Mouse (Mus musculus): ENCODE measurements around the gene Upk3a.

Upk3a gene

GRCm38 (mm10) chr15:85016951-85017664 is at the start of gene Upk3a:
Gene Upk3a, plus strand, starts transcription at chr15:85017141.
- peak; percentile 56; the same call in 1 of the 2 replicates for ATAC-seq (ENCODE audit: insufficient number of reproducible peaks, low FRiP score, low TSS enrichment)

DNA sequence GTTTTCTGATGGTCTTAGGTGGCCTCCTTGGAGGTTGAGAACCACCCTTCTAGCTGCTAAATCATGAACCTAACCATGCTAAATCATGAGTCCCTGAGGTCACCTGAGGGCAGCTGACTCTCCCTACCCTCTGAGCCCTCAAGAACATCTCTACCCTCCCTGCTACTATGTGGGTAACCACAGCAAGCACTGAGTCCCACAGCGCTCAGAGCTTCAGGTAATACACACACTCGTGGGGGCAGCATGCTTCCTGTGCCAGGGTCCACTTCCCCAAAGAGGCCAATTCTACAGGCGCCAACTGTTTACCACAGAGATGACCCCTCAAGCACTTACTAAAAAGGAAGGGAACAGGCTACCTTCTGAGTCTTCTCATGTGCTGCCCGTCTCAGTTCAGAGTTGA is 48.4 kb upstream of the Upk3a start:
- ATAC-seq (ENCODE audit: insufficient number of reproducible peaks, low FRiP score, low TSS enrichment): no peak

GRCm38 (mm10) chr15:84972860-84973543 is 43.9 kb upstream of the Upk3a start:
- peak; percentile 38 for ATAC-seq (ENCODE audit: insufficient number of reproducible peaks, low FRiP score, low TSS enrichment)

DNA sequence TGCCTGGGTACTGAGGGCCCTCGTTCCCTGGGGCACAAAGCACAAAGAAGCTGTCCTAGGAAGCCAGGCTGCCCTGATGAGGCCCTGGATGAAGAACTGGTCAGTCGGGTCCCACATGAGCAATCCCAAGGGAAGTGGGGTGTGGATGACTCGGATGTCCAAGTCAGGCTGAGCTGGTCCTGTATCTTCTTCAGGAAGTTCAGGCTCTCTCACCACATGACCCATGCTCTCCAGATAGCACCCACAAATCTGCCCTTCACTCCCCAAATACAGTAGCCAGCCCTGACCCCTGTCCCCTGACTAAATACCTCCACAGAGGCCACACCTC is 43.4 kb upstream of the Upk3a start:
- ATAC-seq (ENCODE audit: insufficient number of reproducible peaks, low FRiP score, low TSS enrichment): no peak

DNA sequence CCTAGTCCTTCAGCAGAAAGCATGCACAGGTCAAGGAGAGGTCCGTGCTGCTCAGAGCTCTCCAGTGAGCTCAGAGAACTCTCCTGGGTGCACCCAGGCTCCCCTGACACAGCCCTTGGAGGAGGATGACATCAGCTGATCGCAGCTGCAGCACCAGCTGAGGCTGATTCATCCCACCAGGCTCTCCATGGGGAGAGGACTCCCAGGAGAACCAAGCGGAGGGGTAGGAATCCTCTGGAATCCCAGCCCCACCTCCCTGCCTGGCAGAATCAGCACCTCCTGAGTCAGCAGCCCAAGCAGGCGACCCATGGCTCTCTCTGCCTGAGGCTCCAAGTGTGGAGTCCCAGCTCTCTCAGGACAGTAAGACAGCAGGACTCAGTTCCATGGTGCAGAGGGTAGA is 41.2 kb upstream of the Upk3a start:
- no peak for ATAC-seq (ENCODE audit: insufficient number of reproducible peaks, low FRiP score, low TSS enrichment)

DNA sequence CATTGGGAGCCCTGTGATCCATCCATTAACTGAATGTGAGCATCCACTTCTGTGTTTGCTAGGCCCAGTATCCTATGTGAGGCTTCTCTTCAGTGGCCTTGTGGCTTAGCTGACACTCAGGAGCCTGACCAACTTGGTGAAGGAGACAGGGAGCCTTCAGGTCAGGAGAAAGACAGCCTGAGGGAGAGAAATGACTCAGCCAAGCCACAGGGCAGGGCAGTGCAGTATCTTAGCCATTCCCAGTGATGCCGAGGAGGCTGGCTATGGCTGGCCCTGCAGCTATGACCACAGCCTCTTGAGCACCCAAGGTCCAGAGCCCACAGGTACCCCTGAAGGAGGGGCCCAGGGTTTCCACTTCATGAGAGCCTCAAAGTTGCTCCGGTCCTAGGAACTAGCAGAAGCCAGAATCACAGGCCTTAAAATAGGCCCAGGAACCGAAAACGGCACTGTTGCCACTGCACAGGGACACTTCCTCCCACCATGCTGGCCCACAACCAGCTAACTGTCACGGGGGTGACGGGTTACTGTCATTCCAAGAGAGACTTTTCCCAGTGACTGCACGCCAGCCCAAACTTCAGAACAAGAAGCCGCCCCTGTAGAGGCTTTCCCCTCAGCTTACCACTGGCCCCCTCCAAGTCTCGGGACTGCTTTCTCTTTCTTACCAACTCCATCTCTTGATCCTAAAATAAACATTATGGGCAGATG is 35.2 kb upstream of the Upk3a start:
- no peak for ATAC-seq (ENCODE audit: insufficient number of reproducible peaks, low FRiP score, low TSS enrichment)

DNA sequence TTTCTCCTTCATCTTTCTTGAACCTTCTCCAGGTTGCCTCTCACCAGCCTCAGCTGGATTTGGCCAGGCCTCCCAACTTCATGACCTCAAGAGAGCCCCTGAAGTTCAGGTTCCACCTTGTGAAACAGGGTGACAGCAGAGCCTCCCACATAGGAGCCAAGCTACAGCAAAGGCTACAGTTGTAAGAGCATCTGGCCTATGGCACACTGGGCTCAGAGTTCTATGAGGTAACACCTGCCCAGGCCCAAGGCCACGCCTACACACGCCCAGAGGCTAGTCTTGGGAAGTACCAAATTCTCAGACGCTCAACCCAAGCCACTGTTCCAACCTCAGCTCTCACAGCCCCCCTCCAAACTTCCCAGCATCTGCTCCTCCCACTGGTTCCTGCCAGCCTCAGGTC is 34.1 kb upstream of the Upk3a start:
- no peak for ATAC-seq (ENCODE audit: insufficient number of reproducible peaks, low FRiP score, low TSS enrichment)

DNA sequence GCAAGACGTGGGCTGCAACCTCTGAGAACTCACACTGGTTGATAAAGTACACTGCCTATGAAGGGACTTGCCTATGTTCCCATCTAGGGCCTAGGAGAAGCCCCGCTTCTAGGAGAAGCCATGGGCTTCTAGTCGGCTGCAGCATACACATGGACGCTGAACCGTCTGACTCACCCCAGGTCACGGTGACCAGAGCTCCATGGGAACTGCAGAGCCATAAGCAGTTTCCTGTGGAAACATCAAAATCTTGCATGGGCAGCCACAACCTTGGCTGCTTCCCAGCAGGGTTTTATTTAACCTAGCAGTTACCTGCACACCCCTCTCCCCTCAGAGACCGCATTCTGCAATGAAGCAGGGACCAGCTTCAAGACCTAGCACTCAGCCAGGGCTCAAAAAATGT is 33.2 kb upstream of the Upk3a start:
- no peak for ATAC-seq (ENCODE audit: insufficient number of reproducible peaks, low FRiP score, low TSS enrichment)

DNA sequence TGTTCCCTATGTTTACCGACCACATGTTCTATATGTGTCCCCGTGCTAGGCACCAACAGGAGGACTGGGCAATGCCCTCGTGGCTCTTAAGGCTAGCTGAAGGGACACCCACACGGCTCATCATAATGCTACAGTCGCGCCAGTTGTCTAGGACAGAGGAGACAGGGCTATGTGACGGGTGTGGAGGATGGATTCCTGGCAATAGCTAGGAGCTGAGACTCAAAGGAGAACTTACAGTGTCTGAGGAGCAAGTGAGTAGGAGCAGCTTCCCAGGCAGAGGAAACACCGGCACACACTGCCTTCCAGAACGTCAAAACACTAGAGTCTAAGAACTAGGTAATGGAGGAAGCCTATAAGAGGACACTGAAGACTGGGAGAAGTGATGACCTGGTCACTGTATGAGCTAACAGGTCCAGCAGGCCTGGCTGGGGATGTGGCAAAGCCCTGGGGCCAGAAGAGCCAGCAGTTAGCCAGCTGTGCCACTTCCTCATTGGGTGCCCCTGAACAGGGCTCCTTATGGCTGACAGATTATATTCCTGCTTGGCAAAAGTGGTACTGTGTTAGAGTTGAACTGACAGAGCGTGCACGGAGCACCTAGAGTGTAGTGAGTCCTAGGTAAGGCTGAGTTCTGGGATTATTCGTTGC is 31.3 kb upstream of the Upk3a start:
- ATAC-seq (ENCODE audit: insufficient number of reproducible peaks, low FRiP score, low TSS enrichment): no peak

GRCm38 (mm10) chr15:84986171-84987019 is 30.5 kb upstream of the Upk3a start:
- no peak for ATAC-seq (ENCODE audit: insufficient number of reproducible peaks, low FRiP score, low TSS enrichment)

- peak; percentile 31; the same call in 1 of the 2 replicates for ATAC-seq (ENCODE audit: insufficient number of reproducible peaks, low FRiP score, low TSS enrichment)
Measured at GRCm38 (mm10) chr15:84987020-84987815, 29.7 kb upstream of the Upk3a start.

DNA sequence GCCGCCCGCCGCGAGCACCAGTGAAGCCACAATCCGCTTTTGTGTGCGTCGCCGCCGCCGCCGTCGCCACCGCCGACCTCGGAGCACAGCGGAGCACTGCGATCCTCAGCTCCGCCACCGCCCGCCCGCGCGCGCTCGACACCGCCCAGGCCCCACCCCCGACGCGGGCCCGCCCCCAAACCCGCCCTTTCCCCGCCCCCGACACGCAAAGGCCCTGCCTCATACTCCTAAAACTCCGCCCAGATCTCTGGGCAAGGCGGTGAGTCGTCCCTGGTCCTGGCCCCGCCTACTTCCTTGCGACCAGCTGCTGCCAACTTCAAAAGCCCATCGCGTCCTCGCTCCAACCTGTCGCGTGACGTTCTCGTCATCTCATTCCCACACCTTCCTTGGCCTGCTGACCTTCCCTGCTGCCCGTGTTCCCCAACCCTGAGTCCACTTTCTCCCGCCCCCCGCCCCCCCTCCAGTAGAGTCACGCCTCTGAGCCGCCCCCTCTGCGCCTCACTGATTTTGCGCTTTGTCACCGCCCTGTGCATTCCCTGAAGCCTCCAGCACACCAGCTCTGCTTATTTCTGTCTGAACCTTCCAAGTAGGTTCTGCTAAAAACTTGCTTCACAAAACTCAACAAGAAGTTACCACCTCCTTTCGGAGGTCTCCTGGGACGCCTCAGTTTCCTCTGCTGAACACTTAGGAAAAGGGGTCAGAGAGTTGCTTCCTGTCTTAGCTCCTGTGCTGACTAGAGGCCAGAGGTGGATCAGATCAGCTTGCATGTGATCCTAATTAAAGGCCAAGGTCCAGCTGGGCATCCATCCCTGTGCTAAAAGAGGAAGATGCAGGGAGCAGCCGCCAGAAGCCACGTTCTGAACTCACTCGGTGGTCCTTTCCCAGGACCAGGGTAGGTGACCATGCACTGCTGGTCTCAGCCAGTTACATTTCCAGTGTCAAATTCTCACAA is 28.8 kb upstream of the Upk3a start, which contains the start of gene 5031439G07Rik:
Gene 5031439G07Rik, minus strand, starts transcription at position 678 of the 952 bp plus-strand sequence.
- ATAC-seq (ENCODE audit: insufficient number of reproducible peaks, low FRiP score, low TSS enrichment): peak; percentile 65

DNA sequence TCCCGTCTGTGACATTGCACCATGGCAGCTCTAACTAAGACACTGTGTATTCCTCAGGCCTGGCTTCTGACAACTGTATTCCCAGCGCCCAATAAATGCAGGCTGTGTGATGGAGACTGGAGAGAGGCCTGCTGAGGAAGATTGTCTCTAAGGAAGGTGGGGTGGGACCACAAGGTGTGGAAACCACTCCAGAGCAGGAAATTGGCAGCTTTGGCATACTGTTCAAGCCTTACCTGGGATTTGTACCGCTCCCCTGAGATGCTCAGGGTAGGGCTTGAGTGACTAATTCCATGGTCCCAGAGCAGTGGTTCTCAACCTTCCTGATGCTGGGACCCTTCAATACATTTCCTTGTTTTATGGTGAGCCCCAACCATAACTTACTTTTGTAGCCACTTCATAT is 27.8 kb upstream of the Upk3a start:
- ATAC-seq (ENCODE audit: insufficient number of reproducible peaks, low FRiP score, low TSS enrichment): no peak

GRCm38 (mm10) chr15:84989771-84990170 is 27.2 kb upstream of the Upk3a start:
- no peak for ATAC-seq (ENCODE audit: insufficient number of reproducible peaks, low FRiP score, low TSS enrichment)

- ATAC-seq (ENCODE audit: insufficient number of reproducible peaks, low FRiP score, low TSS enrichment): no peak
Measured at GRCm38 (mm10) chr15:84994498-84994897, 22.4 kb upstream of the Upk3a start.

GRCm38 (mm10) chr15:84995041-84995440 is 21.9 kb upstream of the Upk3a start:
- no peak for ATAC-seq (ENCODE audit: insufficient number of reproducible peaks, low FRiP score, low TSS enrichment)

GRCm38 (mm10) chr15:84995967-84996366 is 21.0 kb upstream of the Upk3a start:
- no peak for ATAC-seq (ENCODE audit: insufficient number of reproducible peaks, low FRiP score, low TSS enrichment)

GRCm38 (mm10) chr15:84997768-84998454 is 19.0 kb upstream of the Upk3a start:
- no peak for ATAC-seq (ENCODE audit: insufficient number of reproducible peaks, low FRiP score, low TSS enrichment)

All from cerebellum, adult (tissue).